Mouse (Mus musculus) limb, embryonic 10.5 days (tissue): ENCODE data around the gene 1700102P08Rik. TPM values are rescaled to one million over a fixed set of nuclear protein-coding genes. Genes with fewer than 3 reads are reported as not detected.

Source experiments
- DNase-seq: peaks from one replicate; pipeline ENCODE4 v3.0.0-alpha.2; 2017; ENCODE audit warnings: low spot score
- H3K27ac ChIP-seq: fragments of 300-500 bp; sonication (generic); 2 replicates; pipeline ENCODE4 v1.5.1; 2016; ENCODE audit warnings: mild to moderate bottlenecking
- H3K27me3 ChIP-seq: fragments of 300-500 bp; sonication (generic); 2 replicates; pipeline ENCODE4 v1.6.1; 2016; ENCODE audit warnings: low read depth, mild to moderate bottlenecking; ENCODE audit not compliant: poor library complexity, severe bottlenecking
- H3K36me3 ChIP-seq: fragments of 300-500 bp; sonication (generic); 2 replicates; pipeline ENCODE4 v1.6.1; 2016; ENCODE audit warnings: mild to moderate bottlenecking, moderate library complexity
- H3K4me1 ChIP-seq: fragments of 300-500 bp; sonication (generic); 2 replicates; pipeline ENCODE4 v1.6.1; 2016
- H3K4me3 ChIP-seq: fragments of 300-500 bp; sonication (generic); 2 replicates; pipeline ENCODE4 v1.5.1; 2016; ENCODE audit warnings: mild to moderate bottlenecking, moderate library complexity
- H3K9me3 ChIP-seq: fragments of 300-500 bp; sonication (generic); replicated peaks from 2 replicates; pipeline ENCODE4 v1.6.1; 2016; ENCODE audit warnings: mild to moderate bottlenecking
- WGBS: fragments of 180-500 bp; shearing (Covaris S2); methylation state at CpG from one replicate; pipeline ENCODE4 v1.1.7; 2016; 5-methylcytosine and 5-hydroxymethylcytosine counted together
- polyA plus RNA-seq: library from polyadenylated mRNA; unstranded; fragments of >200 nt; fragmentation: Nextera tagmentation; extraction: Ambion mirVana; gene quantifications from 2 replicates; pipeline ENCODE4 v1.2.1, GENCODE M21; 2016

1700102P08Rik gene
- polyA plus RNA-seq, 1 experiment from 2014 or later = 0.69 TPM

DNA sequence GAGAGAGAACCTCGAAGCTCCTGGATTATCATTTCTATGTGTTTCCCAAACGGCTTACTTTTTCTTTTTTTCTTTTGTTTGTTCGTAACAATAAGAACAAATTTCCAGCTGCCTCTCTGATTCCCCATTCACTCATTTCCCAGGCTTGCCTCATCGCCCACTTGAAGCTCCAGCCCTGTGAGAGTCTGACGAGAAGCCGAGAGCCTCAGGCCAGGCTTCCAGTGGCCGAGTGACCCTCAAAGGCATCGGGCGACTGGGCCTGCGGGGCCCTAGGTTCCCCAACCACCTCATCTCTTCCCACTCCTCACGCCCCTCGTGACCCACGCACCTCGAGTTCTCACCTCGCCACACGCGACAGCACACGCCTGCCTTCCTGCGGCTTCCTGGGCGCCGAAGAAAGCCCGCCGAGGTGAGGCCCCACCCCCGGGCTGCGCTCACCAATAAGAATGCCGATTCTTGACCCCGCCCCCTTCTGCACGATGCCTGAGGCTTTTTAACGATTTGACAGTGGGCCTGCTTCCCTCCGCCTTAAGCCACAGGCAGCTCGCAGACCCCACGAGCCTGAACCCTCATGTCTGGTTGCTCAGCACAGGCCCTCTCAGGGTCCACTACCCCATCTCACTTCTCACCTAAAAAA is 38.9 kb downstream of the 1700102P08Rik start:
- DNase-seq = peak; percentile 61
- peaks cover 7% of the 10 kb centered on the region for H3K4me1 ChIP-seq

DNA sequence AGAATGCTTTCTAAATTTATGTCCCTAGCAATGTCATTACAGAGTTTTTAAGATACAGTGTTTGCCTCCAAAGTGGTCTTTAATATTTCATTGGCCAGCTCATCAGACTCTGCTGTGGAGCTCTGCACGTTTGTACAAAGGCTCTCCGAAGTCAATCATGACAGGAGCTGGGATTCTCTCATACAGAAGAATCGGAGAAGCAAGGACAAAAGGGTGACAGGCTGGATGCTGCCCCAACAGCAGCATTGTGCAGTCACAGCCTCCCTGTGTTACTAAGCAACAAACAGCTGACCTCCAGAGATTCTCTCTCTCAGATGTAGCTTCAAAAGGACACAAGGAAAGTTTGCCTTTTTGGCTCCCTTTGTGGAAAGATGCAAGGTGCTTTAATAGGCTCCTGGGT is 43.6 kb downstream of the 1700102P08Rik start, which contains the start of gene BC048562:
Gene BC048562, plus strand, starts transcription at position 301 of the 400 bp plus-strand sequence.
- WGBS = 86% methylated on average over 3 of the region's 3 CpGs
- no peak within 1 kb of the TSS for H3K4me3 ChIP-seq
- H3K27ac ChIP-seq = no peak within 1 kb of the TSS
- DNase-seq = no peak
- no peaks in the 10 kb centered on the region for H3K27me3 ChIP-seq
- H3K36me3 ChIP-seq = no peaks in the 10 kb centered on the region
- H3K9me3 ChIP-seq = no peaks in the 10 kb centered on the region
- peaks cover 7% of the 10 kb centered on the region for H3K4me1 ChIP-seq

More for the DNA sequence above, 38.9 kb downstream of the 1700102P08Rik start:
- Histone ChIP-seq H3K9me3 (no peaks in the 10 kb centered on the region), H3K27me3 (no peaks in the 10 kb centered on the region), H3K27ac (peak overlapping the region; percentile 53; the same call in 1 of the 2 replicates), H3K4me3 (peak overlapping the region; percentile 36), H3K36me3 (no peaks in the 10 kb centered on the region)
- 49% methylated on average over 32 of the region's 32 CpGs for WGBS

DNA sequence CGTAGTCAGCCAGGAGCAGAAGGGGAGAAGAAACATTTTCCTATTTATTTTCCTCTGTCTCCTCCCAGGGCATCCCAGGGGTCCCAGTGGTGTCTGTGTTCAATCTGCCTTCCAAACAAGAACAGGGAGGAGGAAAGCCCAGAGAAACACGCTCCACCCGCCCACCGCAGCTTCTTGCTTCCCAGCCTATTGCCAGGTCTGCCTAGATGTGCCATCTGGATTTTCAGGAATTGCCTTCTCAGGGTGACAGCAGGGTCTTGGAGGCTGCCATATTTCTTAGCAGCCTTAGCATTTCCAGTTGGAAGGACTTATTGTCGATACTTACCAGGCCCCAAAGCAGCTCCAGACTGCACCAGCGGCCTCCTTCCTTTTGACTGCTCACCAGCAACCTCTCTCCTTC is 46.6 kb downstream of the 1700102P08Rik start:
- H3K4me1 ChIP-seq = no peaks in the 10 kb centered on the region
- WGBS = 89% methylated on average over 6 of the region's 6 CpGs

DNA sequence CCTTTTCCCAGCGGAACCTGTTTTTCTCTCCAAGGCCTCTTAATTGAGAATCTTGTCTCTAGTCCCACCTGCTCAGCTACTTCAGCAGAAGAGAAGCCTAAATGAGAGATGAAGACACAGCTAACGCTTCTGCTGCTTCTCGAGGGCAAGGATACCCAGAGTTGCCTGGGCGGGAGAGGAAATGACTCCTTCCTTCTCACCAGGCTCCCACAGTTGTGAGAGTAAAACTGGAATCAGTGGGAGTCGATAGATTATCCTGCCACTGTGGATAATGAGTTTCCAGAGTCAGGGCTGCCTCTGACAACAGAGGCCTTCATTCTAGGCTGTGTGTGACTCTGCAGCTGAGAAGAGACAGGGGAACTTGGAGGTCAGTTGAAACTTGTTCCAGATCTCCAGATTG is 47.9 kb downstream of the 1700102P08Rik start:
- Histone ChIP-seq H3K4me3 (no peak overlapping the region), H3K9me3 (no peaks in the 10 kb centered on the region), H3K4me1 (no peaks in the 10 kb centered on the region), H3K27ac (no peak overlapping the region), H3K36me3 (no peaks in the 10 kb centered on the region), H3K27me3 (no peaks in the 10 kb centered on the region)
- DNase-seq = no peak
- 79% methylated on average over 5 of the region's 5 CpGs for WGBS

More for the DNA sequence above, 46.6 kb downstream of the 1700102P08Rik start:
- Histone ChIP-seq H3K36me3 (no peaks in the 10 kb centered on the region), H3K4me3 (no peak overlapping the region), H3K27ac (no peak overlapping the region), H3K9me3 (no peaks in the 10 kb centered on the region), H3K27me3 (no peaks in the 10 kb centered on the region)
- no peak for DNase-seq

DNA sequence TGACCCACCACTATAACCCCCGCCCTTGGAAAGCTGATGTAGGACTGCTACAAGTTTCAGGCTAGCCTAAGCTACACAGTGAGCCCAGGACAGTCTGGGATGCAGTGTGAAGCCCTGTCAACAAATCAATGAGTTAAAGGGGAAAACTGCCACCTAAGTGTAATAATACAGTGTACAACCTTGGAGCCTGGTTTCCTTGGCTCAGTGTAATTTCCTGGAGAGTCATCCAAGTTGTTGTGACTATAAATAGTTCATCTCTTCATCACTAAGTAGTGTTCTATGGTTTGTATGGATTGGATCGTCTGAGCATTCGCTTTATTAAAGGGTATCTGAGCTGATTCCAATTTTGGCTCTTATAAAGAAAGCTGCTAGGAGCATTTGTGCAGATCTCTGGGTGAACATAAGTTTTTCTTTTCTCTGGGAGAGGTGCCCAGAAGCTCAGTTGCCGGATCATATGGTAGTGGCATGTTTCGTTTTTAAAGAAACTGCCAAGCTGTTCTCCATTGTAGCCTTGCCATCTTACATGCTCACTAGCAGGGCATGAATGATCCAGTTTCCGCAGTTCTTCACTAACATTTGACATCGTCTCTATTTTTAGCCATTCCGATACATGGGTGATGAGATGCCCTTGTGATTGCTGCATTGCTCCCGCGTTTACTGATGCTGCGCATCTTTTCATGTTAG is 48.8 kb downstream of the 1700102P08Rik start:
- Histone ChIP-seq H3K4me1 (no peaks in the 10 kb centered on the region; the same call in 1 of the 2 replicates), H3K27ac (no peak overlapping the region), H3K27me3 (no peaks in the 10 kb centered on the region), H3K36me3 (no peaks in the 10 kb centered on the region), H3K4me3 (no peak overlapping the region), H3K9me3 (no peaks in the 10 kb centered on the region)
- DNase-seq = no peak
- WGBS = 92% methylated on average over 11 of the region's 11 CpGs

DNA sequence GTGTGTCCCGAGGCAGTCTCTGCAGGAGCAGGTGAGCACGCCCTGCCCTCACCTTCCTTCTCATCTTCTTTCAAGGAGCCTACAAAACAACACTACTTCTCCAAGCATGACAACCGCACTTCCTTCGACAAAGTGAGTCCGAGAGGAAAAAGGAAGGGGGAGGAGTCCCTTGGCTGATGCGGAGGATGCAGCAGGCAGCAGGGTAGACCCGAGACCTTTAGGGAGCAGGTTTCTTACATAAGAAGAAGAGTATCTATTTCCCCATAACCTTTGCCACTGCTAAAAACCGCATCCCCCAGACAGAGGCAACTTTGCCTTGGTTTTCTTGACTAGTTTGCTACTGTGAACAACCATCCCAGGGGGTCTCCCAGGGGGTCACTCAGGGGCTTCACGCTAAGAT is 52.5 kb downstream of the 1700102P08Rik start:
- Histone ChIP-seq H3K36me3 (peaks cover 8% of the 10 kb centered on the region; the same call in 1 of the 2 replicates), H3K4me1 (peaks cover 13% of the 10 kb centered on the region), H3K27me3 (no peaks in the 10 kb centered on the region), H3K27ac (no peak overlapping the region), H3K4me3 (no peak overlapping the region), H3K9me3 (no peaks in the 10 kb centered on the region)
- no peak for DNase-seq
- 70% methylated on average over 9 of the region's 9 CpGs for WGBS

DNA sequence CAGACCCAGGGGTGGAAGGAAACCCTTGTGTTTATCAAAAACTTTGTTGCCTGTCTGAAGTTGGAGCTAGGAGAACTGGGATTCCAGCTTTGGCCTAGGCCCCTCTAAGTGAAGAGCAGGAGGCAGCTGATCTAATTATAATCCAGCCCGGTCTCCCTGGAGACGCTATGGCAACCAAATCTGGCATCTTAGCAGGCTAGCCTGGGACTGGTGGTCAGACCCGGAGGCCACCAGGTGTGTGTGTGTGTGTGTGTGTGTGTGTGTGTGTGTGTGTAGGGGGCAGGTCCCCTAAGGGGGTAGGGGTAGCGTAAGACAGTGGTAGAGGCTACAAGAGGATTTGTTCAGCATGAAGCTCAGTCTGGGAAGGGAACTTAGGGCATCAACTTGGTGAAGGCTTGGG is 57.3 kb downstream of the 1700102P08Rik start:
- peak; percentile 63 for DNase-seq
- Histone ChIP-seq H3K9me3 (no peaks in the 10 kb centered on the region), H3K27ac (peak overlapping the region; percentile 68; the same call in 1 of the 2 replicates), H3K4me3 (0 out of 2 replicates have a peak overlapping the region, but pooled peaks have one; percentile 18), H3K27me3 (peaks cover 13% of the 10 kb centered on the region), H3K4me1 (peaks cover 44% of the 10 kb centered on the region), H3K36me3 (peaks cover 8% of the 10 kb centered on the region; the same call in 1 of the 2 replicates)
- 59% methylated on average over 4 of the region's 4 CpGs for WGBS

DNA sequence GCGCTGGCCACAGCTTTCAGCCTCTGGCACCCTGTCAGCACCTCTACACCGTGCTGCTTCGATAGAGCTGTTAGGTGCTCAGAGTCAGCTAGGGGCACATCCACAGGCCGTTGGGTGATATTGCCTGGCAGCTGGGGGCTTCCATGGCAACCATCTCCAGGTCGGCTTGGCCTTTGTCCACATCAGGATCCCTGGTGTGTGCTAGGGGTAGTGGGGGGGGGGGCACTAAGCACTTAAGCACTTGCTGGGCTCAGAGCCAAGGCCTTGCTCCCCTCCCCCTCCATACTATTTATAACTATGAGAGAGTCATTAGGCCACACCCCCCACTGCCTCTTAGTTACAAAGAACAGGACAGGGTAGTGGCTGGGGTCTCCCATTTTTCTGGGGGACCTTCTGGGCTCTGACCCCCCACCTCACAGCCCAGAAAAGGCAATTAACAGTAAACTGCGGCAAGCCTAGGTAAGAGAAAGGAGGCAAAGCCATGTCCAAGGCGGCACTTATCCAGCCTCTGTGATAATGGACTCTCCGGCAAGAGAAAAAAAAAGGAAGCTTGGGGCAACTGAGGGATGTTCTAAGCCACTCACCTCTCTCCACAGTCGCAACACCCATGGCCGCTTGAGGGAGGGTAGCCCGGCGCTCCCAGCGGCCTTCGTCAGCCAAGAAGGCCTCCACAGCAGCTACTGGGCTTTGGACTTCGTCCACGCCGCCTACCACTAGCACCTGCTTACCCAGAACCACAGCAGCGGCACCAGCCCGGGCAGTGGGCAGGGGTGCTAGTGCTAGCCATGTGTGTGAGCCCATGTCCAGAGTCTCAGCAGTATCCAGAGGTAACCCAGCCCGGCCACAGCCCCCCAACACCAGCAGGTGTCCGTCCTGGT is 57.9 kb downstream of the 1700102P08Rik start:
- Histone ChIP-seq H3K27me3 (peaks cover 13% of the 10 kb centered on the region), H3K36me3 (peaks cover 8% of the 10 kb centered on the region; the same call in 1 of the 2 replicates), H3K9me3 (no peaks in the 10 kb centered on the region), H3K27ac (peak overlapping the region; percentile 68), H3K4me1 (peaks cover 44% of the 10 kb centered on the region), H3K4me3 (peak overlapping the region; percentile 18; the same call in 1 of the 2 replicates)
- no peak for DNase-seq
- WGBS = 76% methylated on average over 21 of the region's 21 CpGs

DNA sequence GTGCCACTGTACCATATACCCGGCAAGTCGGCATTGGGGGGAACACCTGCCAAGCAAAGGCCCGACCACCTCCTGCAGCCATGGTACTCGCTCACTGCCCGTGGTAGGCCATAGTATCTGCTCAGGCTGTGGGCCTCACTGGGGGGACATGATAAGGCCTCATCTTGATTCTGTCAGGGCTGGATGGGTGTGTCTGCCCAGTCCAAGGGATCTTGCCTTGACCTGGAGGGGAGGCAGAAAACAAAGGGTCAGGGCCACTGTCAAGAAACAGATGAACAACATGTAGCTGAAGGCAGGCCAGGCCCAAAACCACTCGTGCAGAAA is 58.5 kb downstream of the 1700102P08Rik start:
- peaks cover 8% of the 10 kb centered on the region; the same call in 1 of the 2 replicates for H3K36me3 ChIP-seq
- H3K27me3 ChIP-seq = peaks cover 13% of the 10 kb centered on the region
- 0 out of 2 replicates have a peak overlapping the region, but pooled peaks have one; percentile 68 for H3K27ac ChIP-seq
- peaks cover 44% of the 10 kb centered on the region for H3K4me1 ChIP-seq
- WGBS = 94% methylated on average over 6 of the region's 6 CpGs
- no peak for DNase-seq
- H3K9me3 ChIP-seq = no peaks in the 10 kb centered on the region
- H3K4me3 ChIP-seq = peak overlapping the region; percentile 18; the same call in 1 of the 2 replicates

DNA sequence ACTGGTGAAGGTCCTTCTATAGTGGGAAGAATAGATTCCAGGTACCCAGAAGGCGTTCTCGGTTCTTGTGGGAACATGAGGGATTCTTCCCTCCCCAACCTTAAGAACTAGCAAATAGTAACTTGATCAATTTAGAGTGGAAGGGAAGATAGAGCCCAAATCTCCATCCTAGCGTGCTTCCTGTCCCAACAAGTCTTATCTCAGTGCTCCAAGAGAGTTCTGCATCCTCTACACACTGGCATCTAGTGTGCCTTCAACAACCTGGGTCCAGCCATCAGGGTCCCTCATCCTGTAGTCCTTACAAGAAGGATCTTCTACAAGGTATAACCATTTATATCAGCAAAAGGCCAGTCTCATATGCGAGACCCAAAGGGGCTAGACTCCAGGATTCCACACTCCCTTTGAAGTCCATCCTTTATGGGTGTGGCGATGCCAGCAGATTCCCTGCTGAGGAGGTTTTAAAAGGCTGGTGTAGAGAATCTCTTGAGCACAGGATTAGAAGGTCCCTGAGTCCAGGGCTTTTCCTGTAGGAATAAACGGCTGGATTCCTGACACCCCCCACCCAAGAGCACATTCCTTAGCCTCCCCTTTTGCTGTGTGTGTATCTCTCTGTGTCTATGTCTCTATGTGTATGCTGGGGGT is 59.0 kb downstream of the 1700102P08Rik start:
- Histone ChIP-seq H3K27ac (peak overlapping the region; percentile 84), H3K27me3 (peaks cover 13% of the 10 kb centered on the region), H3K4me3 (peak overlapping the region; percentile 71), H3K4me1 (peaks cover 44% of the 10 kb centered on the region), H3K36me3 (peaks cover 8% of the 10 kb centered on the region; the same call in 1 of the 2 replicates), H3K9me3 (no peaks in the 10 kb centered on the region)
- DNase-seq = no peak
- 49% methylated on average over 6 of the region's 6 CpGs for WGBS

DNA sequence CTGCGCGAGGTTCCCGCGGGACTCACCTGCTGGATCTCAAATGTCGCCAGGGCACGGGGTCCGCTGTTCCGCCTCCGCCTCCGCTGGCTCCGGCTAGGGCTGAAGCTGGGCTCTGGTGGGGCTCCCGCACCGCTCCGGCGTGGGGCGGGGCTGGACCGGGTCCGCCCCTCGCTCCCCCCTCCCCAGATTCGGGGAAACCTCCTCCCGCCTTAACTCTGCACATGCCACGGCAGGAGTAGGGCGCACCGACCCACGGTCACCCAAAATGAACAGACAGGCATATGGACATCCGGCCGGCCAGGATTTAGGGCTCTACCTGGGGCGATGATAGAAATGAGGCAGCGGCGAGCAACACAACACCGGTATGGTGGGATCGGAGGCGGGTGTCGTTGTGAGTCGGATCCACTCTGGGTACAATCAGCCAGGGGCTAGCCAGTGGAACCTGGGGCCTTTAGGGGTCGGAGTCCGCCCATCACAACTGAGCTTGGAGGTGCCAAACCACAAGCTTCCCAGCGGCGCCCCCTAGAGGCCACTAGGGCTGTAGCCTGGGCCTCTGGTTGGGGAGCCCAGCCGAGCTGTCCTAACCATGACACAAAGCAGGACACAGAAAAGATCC is 59.8 kb downstream of the 1700102P08Rik start:
- peaks cover 8% of the 10 kb centered on the region; the same call in 1 of the 2 replicates for H3K36me3 ChIP-seq
- DNase-seq = peak; percentile 97
- under 1% methylated on average over 40 of the region's 40 CpGs for WGBS
- H3K27ac ChIP-seq = peak overlapping the region; percentile 84
- H3K4me1 ChIP-seq = peaks cover 44% of the 10 kb centered on the region
- H3K4me3 ChIP-seq = peak overlapping the region; percentile 71
- peaks cover 13% of the 10 kb centered on the region for H3K27me3 ChIP-seq
- no peaks in the 10 kb centered on the region for H3K9me3 ChIP-seq

DNA sequence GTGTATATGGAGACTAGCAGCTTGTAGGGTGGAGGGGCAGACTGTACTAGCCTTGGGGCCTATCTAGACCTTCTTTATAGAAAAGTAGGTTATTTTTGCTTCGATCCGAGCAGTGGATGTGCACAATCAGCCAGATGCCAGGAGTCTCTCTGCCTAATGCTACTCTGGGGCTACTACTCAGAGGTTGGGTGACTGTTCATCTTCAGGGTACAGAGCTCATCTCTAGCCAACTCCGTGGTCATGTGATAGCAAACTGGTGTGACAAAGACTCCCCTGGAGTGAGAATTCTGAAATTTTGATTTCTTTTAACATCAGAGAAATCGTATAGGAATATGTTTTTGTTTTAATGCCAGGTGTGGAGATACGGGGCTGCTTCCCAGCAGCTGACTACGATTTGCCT is 60.3 kb downstream of the 1700102P08Rik start:
- H3K27ac ChIP-seq = peak overlapping the region; percentile 84
- H3K36me3 ChIP-seq = peaks cover 5% of the 10 kb centered on the region; the same call in 1 of the 2 replicates
- 56% methylated on average over 6 of the region's 6 CpGs for WGBS
- DNase-seq = no peak
- peak overlapping the region; percentile 71 for H3K4me3 ChIP-seq
- no peaks in the 10 kb centered on the region for H3K9me3 ChIP-seq
- H3K4me1 ChIP-seq = peaks cover 44% of the 10 kb centered on the region
- H3K27me3 ChIP-seq = peaks cover 13% of the 10 kb centered on the region
